Mouse (Mus musculus) forelimb bud, embryonic 11.5 days (tissue): ENCODE measurements around the gene Kcnip1.

Experiments
- DNase-seq: peaks from one replicate; pipeline ENCODE4 v3.0.0-alpha.2; 2012; ENCODE audit warnings: low read depth, low spot score

Gene Kcnip1

GRCm38 (mm10) chr11:33845931-33846330 lies 147.0 kb downstream of the Kcnip1 start:
- DNase-seq, result no peak

GRCm38 (mm10) chr11:33843294-33843864 lies 149.6 kb downstream of the Kcnip1 start:
- DNase-seq, result peak; percentile 32

GRCm38 (mm10) chr11:33839049-33839448 lies 153.9 kb downstream of the Kcnip1 start:
- DNase-seq, result no peak

- DNase-seq, result no peak
These were observed 163.2 kb downstream of the Kcnip1 start for GRCm38 (mm10) chr11:33829774-33830173.

GRCm38 (mm10) chr11:33827829-33828206 lies 165.1 kb downstream of the Kcnip1 start:
- no peak for DNase-seq

GRCm38 (mm10) chr11:33827085-33827828 lies 165.7 kb downstream of the Kcnip1 start:
- no peak for DNase-seq

- no peak for DNase-seq
These were observed 168.2 kb downstream of the Kcnip1 start for GRCm38 (mm10) chr11:33824739-33825138.

- no peak for DNase-seq
These were observed 171.6 kb downstream of the Kcnip1 start for GRCm38 (mm10) chr11:33821331-33821730.

GRCm38 (mm10) chr11:33820876-33821275 lies 172.1 kb downstream of the Kcnip1 start:
- DNase-seq, result no peak

GRCm38 (mm10) chr11:33818861-33819503 lies 174.0 kb downstream of the Kcnip1 start:
- DNase-seq, result peak; percentile 50

GRCm38 (mm10) chr11:33816020-33816419 lies 176.9 kb downstream of the Kcnip1 start:
- no peak for DNase-seq

- no peak for DNase-seq
These were observed 182.8 kb downstream of the Kcnip1 start for GRCm38 (mm10) chr11:33810105-33810504.

GRCm38 (mm10) chr11:33803093-33803492 lies 189.9 kb downstream of the Kcnip1 start:
- no peak for DNase-seq

- DNase-seq, result no peak
These were observed 192.4 kb downstream of the Kcnip1 start for GRCm38 (mm10) chr11:33800436-33801088.

- DNase-seq, result no peak
These were observed 193.0 kb downstream of the Kcnip1 start for GRCm38 (mm10) chr11:33799933-33800332.

- DNase-seq, result no peak
These were observed 194.8 kb downstream of the Kcnip1 start for GRCm38 (mm10) chr11:33798094-33798648.

- peak; percentile 81 for DNase-seq
These were observed 205.6 kb downstream of the Kcnip1 start for GRCm38 (mm10) chr11:33787362-33787761.

GRCm38 (mm10) chr11:33786572-33786971 lies 206.4 kb downstream of the Kcnip1 start:
- DNase-seq, result no peak

GRCm38 (mm10) chr11:33781561-33781971 lies 211.4 kb downstream of the Kcnip1 start:
- DNase-seq, result no peak

GRCm38 (mm10) chr11:33780263-33780662 lies 212.7 kb downstream of the Kcnip1 start:
- DNase-seq, result no peak

GRCm38 (mm10) chr11:33772615-33773141 lies 220.3 kb downstream of the Kcnip1 start:
- no peak for DNase-seq

GRCm38 (mm10) chr11:33772043-33772442 lies 220.9 kb downstream of the Kcnip1 start:
- no peak for DNase-seq
